Mouse (Mus musculus): ENCODE measurements at regions not wholly inside any gene's neighbourhood (a gene's known extent, or its start where the extent isn't known, plus 50 kb on each side); places are given as distances from the start of the nearest gene placed in this dataset.

DNA sequence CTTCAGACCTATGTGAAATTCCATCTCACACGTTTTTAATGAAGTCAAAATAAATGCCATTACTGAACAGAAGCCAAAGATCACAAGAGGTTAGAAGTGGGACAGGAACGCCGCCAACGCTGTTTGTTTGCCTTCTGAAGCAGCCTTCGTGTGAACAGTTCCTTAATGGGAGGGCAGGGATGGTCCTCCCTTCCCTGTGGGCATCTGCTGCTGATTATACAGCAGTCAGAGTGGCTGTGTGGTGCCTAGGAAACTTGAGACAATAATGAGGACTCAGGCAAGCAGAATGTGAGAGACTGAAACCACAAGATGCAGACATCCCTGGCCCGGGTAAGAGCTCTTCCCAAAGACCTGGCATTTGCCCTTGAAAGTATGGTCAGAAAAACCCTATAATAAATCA lies 164.3 kb downstream of the Cxcl12 start:
- DNase-seq, result no peak

DNA sequence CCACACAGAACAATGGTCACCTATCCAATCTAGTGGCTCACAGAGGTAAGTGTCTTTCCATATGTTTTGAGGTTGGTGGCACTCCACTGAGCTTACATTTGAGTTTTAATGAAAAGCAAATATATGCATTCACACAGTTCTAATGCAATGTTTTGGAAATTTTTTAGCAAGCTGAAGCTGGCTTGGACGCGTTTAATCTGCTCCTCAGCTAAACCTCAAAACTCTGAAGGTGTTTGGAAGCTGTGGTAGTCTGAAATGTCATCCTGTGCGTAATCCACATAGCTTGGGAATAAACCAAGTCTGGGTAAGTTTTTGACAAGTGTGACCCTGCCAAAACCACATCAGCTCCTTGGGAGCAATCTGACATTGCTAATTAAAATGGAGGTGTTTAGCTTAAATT lies 173.8 kb downstream of the Cxcl12 start:
- DNase-seq, result no peak

DNA sequence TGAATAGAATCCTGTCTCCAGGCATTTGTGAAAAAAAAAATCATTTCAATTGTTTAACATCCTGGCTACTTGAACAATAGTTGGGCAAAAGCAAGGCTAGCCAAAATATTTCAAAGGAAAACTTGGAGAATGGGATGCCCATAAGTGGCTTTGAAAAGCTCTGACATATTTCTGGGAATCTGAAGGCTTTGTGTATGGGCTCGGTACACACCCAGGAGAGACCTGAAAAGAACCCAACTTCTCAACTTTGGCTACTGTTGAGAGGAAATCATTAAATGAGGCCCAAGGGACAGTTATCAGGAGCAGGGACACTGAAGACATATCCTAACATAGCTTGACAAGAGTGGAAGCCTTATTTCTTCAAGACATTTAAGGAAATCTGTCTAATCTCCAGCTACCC lies 179.0 kb downstream of the Cxcl12 start:
- no peak for DNase-seq

DNA sequence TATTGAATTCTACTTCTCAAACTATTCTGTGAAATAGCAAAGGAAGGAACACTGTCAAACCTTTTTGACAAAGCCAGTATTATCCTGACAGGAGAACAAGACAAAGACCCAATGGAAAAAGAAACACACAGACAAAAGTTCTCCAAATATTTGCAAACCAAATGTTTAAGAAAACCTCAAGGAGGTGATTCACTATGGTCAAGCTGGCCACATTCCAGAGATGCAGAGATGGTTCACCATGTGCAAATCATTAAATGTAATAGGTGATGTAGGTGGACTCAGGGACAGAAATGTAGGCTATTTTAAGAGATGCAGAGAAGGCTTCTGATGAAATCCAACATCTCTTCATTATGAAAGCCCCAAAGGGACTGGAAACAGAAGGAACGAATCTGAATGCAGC lies 183.5 kb downstream of the Cxcl12 start:
- no peak for DNase-seq

DNA sequence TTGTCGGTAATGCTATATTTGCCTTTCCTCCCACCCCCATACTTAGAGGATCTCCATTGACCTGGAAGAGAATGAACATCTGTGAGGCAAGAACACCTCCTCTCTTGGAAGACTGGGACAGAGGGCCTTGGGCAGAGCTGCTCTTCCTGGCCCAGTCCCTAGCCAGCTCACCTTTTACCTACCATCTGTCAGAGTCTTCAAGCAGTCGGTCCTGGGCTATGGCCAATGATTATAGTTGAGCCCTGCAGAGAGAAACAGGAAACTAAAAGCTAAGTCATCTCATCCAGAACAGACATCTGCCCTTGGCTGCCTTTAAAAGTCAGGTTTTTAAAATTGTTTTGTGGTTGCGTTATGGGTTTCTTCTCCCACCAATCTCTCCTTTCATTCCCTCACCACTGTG lies 184.8 kb downstream of the Cxcl12 start:
- DNase-seq, result no peak

DNA sequence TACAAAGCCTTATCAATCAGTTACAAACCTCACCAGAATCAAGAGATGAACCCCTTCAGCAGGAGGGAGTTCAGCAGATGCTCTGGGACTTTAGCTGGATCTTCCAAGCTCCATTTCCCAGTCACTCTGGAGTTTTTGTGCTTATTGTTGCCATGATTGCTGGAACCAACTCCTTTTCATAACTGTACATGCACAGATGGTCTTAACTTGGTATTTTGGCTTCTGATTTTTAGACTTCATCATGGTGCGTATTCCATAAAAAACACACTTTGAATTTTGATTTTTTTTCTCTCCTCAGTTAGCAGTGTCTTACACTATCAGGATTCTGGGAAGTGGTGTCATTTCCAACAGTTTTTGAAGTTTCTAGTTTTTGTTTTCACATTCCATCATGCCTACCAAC lies 187.8 kb downstream of the Cxcl12 start:
- DNase-seq, result no peak

DNA sequence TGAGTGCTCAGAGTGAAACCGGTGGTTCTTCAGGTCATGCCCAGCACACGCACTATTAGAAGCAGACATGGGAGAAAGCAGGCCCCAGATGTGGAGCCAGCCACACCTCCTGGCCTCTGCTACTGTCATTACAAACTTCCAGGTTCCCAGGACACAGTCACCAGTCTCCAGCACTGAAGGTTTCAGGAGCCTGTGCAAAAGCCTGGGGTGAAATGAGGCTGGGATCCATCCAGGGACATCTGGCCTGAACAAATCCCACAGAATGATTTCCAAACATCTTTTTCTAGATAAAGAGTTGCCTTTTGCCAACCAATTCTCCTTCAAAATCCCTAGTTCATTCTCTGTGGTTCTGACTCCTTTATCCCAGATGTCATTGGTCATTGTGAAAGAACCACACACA lies 191.1 kb downstream of the Cxcl12 start:
- no peak for DNase-seq

DNA sequence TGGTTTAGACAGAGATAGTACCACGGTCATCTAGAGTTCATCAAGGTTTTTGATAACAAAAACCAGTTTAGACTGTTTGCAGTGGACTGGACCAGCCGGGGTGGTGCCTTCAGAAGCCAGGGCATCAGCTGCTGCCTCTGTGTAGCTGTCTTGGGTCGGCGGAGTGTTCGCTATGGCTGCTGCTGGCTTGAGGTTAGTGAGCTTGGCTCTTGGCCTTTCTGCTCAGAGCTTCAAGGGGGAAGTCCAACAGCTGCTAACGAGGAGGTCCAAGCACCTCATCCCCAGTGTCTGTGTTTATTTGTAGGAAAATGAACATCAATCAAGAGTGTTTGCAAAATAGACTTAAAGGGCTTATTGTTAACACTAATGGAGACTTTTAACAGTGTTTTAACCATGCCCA lies 198.2 kb downstream of the Cxcl12 start:
- no peak for DNase-seq

DNA sequence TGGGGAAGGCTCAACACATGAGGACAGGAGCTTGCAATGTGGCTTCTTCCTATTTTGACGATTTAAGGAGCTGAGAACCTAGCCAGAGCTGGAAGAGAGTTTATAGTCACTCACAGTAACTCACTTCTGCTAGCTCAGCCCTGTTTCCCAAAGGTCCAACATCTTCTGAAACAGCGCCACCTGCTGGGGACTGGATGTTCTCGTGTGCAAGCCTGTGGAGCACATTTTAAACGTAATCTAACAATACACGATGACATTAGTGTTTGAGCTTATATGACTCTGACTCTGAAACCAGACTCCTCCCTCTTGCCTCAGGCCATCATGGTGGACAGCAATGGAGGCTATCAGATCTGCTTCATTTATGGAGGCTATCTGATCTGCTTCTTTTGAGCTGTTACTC lies 207.7 kb downstream of the Cxcl12 start:
- no peak for DNase-seq

DNA sequence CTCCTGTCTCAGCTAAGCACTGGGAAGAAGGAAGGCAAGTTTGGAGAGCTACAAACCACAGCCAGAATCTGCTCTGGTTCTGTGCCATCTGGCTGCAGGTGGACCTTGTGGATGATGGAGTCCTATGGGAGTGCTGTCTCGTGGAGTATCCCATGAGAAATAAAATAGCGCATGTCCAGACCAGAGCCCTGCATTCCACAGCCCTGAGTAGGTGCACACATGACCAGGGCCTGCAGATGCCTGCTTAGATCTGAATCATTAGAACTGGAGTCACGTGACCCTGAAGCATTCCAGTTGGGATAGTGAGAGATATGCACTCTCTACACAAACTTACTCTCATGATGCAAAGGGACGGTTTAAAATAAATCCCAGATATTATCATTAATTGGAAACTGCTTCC lies 211.6 kb downstream of the Cxcl12 start:
- DNase-seq, result no peak

DNA sequence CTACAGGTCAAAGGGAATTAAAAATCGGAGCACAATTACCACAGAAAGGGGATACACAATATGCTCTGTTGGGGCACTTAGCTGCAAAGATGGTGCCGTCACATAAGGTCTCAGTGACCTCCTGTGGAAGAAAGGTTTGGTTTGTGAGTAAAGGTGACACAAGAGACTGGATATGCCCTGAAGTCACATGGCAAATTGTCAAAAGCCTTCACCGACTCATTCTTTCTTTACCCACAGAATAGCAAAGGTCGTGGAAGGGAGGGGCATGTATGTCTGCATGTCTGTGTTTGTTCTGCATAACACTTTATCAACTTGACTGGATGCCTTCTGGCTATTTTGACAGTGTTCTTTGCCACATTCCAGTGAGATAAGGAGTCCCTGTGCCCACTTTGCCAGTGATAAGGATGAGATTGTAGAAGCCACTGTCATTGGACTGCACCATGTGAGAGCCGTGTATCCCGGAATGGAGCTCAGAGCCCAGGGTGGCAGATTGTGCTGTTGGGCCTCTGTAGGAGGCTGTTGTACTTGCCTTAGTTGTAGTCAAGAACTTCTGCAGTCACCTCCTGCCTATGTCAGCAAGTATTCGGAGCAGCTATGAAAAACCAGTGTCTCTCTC lies 222.0 kb downstream of the Cxcl12 start:
- no peak for DNase-seq

DNA sequence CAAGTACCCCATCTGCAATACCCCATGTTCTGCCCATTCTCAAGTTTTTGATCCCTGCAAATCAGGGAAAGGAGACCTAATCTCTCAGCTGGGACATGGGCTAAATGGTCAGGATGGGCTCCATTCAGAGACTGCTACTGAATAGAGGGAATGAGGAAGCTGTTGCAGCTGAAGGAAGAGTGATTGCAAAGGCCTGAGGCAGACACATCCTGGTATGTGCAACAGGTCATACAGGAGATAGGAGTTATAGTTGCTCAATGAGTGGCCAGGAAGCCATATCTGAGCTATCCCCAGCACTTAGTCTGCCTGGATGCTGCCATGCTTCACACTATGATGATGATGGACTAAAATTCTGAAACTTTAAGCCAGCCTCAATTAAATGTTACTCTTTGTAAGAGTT lies 225.1 kb downstream of the Cxcl12 start:
- DNase-seq, result no peak

DNA sequence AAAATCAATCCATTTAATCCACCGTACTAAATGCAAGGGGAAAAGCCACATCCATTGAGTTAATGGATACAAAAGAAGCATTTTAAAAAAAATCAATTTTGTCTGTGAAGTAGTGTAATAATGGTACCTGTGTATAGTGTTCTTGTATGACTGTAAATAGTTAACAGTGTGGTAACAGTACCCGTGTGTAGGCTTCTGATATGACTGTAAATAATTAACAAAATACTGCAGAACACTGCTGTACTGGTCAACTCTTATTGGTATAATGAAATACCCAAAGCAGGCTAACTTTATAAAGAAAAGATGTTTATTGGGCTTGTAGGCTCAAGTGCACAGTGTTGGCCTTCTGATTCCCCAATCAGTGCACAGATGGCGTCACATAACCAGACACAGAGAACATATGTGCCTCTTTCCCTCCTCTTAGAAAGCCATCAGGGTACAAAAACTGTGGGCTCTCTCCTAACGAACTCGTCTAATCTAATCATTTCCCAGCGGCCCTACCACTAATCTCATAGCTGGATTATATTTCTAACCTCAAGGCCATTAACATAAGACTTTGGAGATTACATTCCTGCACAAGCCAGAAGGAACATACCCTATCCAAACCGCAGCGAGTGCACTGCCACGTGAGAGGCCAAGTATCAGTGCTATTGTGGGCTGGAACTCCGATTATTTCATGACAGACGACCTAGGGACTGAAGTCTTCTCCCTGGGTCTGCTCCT lies 237.4 kb downstream of the Cxcl12 start:
- no peak for DNase-seq

DNA sequence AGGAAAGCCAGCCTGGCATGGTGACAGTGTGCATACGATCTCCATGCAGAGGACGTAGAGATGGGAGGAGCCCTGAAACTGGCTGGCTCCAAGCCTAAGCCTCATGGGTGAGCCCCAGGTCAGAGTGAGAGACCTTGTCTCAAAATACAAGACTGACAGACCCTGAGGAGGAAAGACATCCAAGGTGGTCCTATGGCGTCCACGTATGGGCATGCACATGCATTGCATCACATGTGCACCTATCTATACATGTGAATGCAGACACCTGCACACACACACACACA lies 237.9 kb downstream of the Cxcl12 start:
- DNase-seq, result no peak

DNA sequence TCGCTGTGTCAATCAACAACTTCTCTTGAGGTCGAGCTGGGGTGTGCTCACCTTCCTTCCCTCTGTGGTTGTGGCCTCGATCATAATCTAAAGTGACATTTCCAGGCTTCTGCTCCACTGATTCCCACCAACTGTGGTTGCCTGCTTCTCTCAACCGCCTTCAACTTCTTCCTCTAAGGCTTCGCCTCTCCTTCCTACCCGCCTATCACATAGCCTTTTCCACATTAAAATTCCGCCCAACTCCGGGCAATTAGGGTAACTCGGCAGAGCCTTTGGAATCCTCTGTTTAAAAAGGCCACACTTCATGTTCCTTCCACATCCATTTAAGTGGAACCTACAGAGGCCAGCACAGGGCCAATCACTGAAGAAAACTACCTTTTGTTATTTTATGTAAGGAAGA lies 238.4 kb downstream of the Cxcl12 start:
- no peak for DNase-seq

DNA sequence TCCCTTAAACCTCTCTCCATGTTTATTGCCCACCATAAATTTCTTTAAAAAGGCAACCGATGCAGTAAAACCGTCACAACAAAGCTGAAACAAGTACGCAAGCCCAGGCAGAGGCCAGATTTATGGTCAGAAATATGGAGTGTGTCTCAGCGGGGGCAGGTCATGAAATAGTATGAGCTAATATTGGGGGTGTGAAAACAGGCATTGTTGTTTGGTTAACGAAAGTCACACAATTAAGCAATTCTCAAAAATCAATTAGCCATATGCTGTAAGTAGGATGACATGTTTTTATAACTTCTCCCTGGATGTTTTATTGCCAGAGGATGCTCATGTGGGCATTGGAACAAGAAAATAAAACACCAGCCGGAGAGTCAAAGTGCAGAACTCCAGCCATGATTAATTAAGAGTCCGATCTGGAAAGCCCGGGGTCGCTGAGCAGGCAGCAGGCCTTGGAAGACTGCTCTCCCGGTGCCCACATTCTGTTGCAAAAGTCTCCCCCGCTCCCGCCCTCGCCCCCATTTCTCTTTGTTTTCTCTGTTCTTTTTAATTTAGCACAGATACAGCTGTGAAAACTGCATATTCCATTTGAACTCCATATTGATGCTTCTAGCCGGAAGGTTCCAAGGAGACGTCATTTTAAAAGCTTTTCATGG lies 239.0 kb downstream of the Cxcl12 start:
- no peak for DNase-seq

DNA sequence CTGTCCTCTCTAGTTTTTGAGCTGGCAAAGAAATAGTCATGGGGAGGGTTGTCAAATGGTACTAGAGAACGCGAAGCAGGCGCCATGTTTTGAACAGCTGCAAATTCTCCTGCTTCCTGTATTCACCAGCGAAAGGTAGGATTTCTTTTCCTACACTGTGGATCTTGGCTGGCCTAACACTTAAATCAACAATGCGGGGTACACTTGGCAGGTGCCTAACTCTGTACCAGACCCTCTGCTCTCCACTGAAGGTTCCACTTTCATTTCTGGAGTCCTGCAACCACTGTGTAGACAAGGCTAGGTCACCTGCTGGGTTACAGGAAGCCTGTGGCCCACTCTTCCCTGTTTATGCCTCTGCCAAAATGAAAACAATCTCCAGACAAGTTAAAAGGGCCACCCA lies 239.6 kb downstream of the Cxcl12 start:
- DNase-seq, result no peak

DNA sequence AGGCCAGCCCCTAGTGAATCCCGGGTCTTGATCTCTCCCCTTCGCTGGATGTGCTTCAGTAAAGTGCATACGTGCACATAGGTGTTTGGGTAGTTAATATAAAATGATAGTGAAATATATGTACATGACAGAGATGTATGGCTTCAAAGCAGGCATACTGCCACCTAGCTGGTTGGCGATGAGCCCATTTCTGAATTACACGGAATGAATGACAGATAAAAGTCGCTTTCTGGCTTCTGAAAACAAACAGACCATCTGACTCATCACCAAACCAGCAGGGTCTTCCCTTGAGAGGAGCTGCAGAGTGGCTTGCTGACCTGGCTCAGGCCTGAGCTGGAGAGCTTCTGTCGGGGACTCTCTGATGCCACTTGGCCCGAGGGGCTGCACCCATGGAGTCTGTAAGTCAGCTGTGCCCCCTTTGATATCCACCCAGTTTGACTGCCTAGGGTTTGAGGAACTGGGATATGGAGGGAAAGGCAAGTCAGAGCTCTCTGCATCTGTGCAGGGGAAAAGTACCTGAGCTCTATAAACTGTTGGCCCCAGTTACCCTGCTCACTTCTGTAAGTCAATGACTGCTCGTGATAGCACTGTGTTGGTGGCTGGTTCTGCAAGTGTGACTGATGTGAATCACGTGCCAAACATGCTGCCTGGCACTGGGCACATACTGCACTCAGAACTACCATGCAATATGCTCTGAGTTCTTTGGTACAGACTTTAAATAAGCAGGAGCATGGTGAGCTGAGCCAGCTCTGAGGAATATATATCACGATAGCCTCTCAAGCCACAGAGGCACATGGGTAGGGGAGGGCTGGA lies 240.8 kb downstream of the Cxcl12 start:
- DNase-seq, result no peak

DNA sequence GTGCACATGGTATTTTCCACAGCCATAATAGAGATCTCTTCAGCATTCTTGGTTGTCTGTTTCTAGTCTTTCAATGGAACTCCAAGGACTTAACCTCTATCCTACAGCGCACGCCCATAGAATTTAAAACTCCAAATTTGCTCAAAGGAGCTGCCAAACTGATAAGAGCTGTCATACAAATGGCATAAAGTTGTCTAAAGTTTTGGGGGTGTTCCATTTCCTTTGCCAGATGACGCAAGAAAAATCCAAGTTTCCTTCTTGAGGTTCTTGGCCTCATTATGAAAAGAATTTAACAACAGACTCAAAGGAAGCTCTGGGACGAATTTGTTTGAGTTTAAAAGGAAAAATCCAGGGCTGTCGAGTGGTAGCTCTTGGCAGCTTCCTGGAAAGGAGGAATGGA lies 246.6 kb downstream of the Cxcl12 start:
- DNase-seq, result no peak

DNA sequence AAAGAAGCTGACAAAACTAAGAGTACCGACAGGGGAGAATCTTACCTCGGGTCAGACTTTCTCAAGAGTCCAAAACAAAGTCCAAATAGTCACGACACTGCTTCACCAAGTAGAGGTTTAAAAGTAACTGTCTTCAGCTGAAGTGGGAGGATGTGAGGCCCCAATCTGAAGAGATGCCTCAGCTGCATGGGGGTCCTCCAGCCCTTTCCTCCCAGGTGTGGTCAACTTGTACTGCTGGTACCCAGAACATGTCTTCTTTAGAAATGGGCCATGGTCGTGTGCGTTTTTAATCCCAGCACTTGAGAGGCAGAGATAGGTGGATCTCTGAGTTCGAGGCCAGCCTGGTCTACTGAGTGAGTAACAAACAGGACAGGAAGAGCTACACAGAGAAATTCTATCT lies 247.6 kb downstream of the Cxcl12 start:
- DNase-seq, result no peak

DNA sequence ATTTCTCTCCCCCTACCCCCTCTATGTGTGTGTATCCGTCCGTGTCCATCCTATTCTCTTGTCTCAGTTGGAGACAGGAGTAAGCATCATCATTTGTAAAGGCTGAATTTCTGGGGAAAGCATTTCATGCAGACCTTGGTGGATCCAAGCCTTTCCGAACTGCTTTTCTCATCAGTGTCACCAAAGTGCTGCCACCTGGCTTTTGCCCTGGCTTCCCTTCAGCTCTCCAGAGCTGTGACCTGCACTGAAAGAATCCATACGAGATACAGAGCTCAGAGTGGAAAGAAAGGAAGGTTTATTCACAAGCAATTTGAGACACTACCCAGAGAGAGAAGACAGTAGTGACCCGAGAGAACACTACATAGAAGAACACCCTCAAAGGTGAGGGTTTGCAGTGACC lies 248.1 kb downstream of the Cxcl12 start:
- no peak for DNase-seq

DNA sequence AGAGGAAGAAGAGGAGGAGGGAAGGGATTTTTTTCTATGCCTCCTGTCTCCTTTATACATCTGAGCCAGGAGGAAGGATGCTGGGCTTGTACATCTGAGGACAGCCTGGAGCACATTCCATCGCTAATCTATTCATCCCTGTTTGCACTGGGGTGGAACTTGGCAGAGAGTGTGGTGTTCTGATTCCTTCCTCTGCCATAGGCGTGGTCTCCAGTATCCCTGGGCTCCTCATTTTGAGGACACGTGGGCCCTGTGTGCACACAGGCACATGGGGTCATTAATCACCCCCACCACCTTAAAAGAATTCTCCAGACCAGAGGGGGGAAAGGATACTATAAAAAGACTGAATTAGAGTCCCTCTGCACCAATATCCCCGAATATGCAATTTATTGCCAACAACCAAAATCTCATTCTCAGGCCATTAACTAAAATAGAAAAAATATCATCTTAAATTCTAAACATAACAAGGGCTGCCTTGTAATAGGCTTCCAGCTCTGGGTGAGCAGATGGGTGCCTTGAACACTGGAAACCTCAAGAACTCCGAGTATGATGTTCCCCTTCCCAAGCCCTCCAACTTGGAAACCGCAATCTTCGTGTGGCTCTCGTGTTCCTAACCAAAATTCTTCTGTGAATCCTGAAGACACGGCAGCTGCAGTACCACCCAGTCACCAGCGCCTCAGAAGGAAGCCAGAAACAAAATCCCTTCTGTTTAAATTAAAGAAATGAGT lies 254.7 kb downstream of the Cxcl12 start:
- no peak for DNase-seq

DNA sequence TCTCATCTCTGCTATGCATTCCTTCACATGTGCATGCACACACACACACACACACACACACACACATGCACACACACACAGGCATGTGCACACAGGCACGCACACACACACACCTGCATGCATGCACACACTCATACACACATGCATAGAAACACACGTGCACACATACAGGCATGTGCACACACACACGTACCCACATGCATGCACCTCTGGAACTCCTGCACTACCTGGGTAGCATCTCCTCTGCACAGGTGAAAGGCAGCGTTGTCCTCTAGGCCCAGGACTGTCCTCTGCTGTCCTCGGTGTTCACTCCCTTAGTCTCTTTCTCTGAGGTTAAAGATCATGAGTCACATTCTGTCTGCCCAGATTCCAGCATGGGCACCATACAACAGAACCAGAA lies 258.0 kb downstream of the Cxcl12 start:
- no peak for DNase-seq
